Mouse (Mus musculus) CD4-positive helper T cell, adult 2 months (primary cell): Measurements from ENCODE around the gene Ldb1.
"Not testable (repeated sequence)": the region's sequence is repeated elsewhere in the genome, so short reads cannot be mapped to it uniquely, and the experiment has no call there.

Source experiments
- DNase-seq: peaks from one replicate; pipeline ENCODE4 v3.0.0-alpha.2; 2012; ENCODE audit warnings: low read depth, missing footprints, low spot score

The Ldb1 gene

GRCm38 (mm10) chr19:46028747-46029320 is 16.2 kb downstream of the Ldb1 start:
- DNase-seq = peak; percentile 45

GRCm38 (mm10) chr19:46026567-46026966 is 18.4 kb downstream of the Ldb1 start:
- DNase-seq = no peak

GRCm38 (mm10) chr19:46024959-46025358 is 20.1 kb downstream of the Ldb1 start:
- DNase-seq = no peak

GRCm38 (mm10) chr19:46016023-46016422 is 29.0 kb downstream of the Ldb1 start:
- DNase-seq = no peak

- peak; percentile 81 for DNase-seq
Observed at GRCm38 (mm10) chr19:46014572-46015178, 30.3 kb downstream of the Ldb1 start.

- DNase-seq = no peak
Observed at GRCm38 (mm10) chr19:46005680-46006079, 39.3 kb downstream of the Ldb1 start.

- no peak for DNase-seq
Observed at GRCm38 (mm10) chr19:46004814-46005466, 40.1 kb downstream of the Ldb1 start.

GRCm38 (mm10) chr19:46003371-46004226 is 41.4 kb downstream of the Ldb1 start, which contains the start of gene Hps6:
Gene Hps6, plus strand, starts transcription at chr19:46003508.
- DNase-seq = peak; percentile 91

GRCm38 (mm10) chr19:46002279-46002678 is 42.7 kb downstream of the Ldb1 start:
- peak; percentile 69 for DNase-seq

- no peak for DNase-seq
Observed at GRCm38 (mm10) chr19:45999378-45999777, 45.6 kb downstream of the Ldb1 start.

GRCm38 (mm10) chr19:45998694-45999217 is 46.3 kb downstream of the Ldb1 start:
- DNase-seq = no peak

- DNase-seq = peak; percentile 94
Observed at GRCm38 (mm10) chr19:45997785-45998693, 47.0 kb downstream of the Ldb1 start, which contains the start of gene Armh3. Gene Armh3, minus strand, starts transcription at chr19:45998488.

GRCm38 (mm10) chr19:45997365-45997764 is 47.6 kb downstream of the Ldb1 start:
- peak; percentile 69 for DNase-seq

GRCm38 (mm10) chr19:45993981-45994737 is 50.9 kb downstream of the Ldb1 start:
- no peak for DNase-seq

- not testable (repeated sequence) for DNase-seq
Observed at GRCm38 (mm10) chr19:45993441-45993840, 51.6 kb downstream of the Ldb1 start.

- no peak for DNase-seq
Observed at GRCm38 (mm10) chr19:45991171-45991570, 53.8 kb downstream of the Ldb1 start.

GRCm38 (mm10) chr19:45988238-45988637 is 56.8 kb downstream of the Ldb1 start:
- no peak for DNase-seq

GRCm38 (mm10) chr19:45984379-45984778 is 60.6 kb downstream of the Ldb1 start:
- no peak for DNase-seq
